Mouse (Mus musculus): Measurements from ENCODE around the gene Itprid1. TPM values are rescaled to one million over a fixed set of nuclear protein-coding genes. Genes with fewer than 3 reads are reported as not detected.

Gene Itprid1
- polyA plus RNA-seq, 1 experiment: not detected

GRCm38 (mm10) chr6:55972998-55973397 lies 136.3 kb downstream of the Itprid1 start:
- H3K4me1 ChIP-seq (ENCODE audit: control insufficient read depth, insufficient read depth, insufficient read length, low read length): no peaks in the 10 kb centered on the region
- no peak overlapping the region for H3K4me3 ChIP-seq (ENCODE audit: insufficient read depth, low read depth, low read length)
- H3K27ac ChIP-seq (replicated peaks; ENCODE audit: low read depth, low read length): no peak overlapping the region

- Histone ChIP-seq H3K4me1 (ENCODE audit: control insufficient read depth, insufficient read depth, insufficient read length, low read length) (no peaks in the 10 kb centered on the region), H3K4me3 (ENCODE audit: insufficient read depth, low read depth, low read length) (no peak overlapping the region), H3K27ac (replicated peaks; ENCODE audit: low read depth, low read length) (no peak overlapping the region)
Measured at GRCm38 (mm10) chr6:55979766-55980165, 143.1 kb downstream of the Itprid1 start.

GRCm38 (mm10) chr6:56008711-56009110 lies 172.0 kb downstream of the Itprid1 start:
- H3K4me3 ChIP-seq (ENCODE audit: insufficient read depth, low read depth, low read length): no peak overlapping the region
- H3K4me1 ChIP-seq (ENCODE audit: control insufficient read depth, insufficient read depth, insufficient read length, low read length): no peaks in the 10 kb centered on the region
- no peak overlapping the region for H3K27ac ChIP-seq (replicated peaks; ENCODE audit: low read depth, low read length)

GRCm38 (mm10) chr6:56012384-56012783 lies 175.7 kb downstream of the Itprid1 start:
- Histone ChIP-seq H3K4me3 (ENCODE audit: insufficient read depth, low read depth, low read length) (no peak overlapping the region), H3K27ac (replicated peaks; ENCODE audit: low read depth, low read length) (no peak overlapping the region), H3K4me1 (ENCODE audit: control insufficient read depth, insufficient read depth, insufficient read length, low read length) (no peaks in the 10 kb centered on the region)

GRCm38 (mm10) chr6:56017291-56017994 lies 180.7 kb downstream of the Itprid1 start, which contains the start of gene Ppp1r17:
Gene Ppp1r17 (plus strand): TSS chr6:56017497.
- no peak within 1 kb of the TSS for H3K4me3 ChIP-seq (ENCODE audit: insufficient read depth, low read depth, low read length)
- H3K4me1 ChIP-seq (ENCODE audit: control insufficient read depth, insufficient read depth, insufficient read length, low read length): no peaks in the 10 kb centered on the region
- H3K27ac ChIP-seq (replicated peaks; ENCODE audit: low read depth, low read length): no peak within 1 kb of the TSS

GRCm38 (mm10) chr6:56019632-56020031 lies 182.9 kb downstream of the Itprid1 start:
- no peak overlapping the region for H3K4me3 ChIP-seq (ENCODE audit: insufficient read depth, low read depth, low read length)
- no peak overlapping the region for H3K27ac ChIP-seq (replicated peaks; ENCODE audit: low read depth, low read length)
- no peaks in the 10 kb centered on the region for H3K4me1 ChIP-seq (ENCODE audit: control insufficient read depth, insufficient read depth, insufficient read length, low read length)

- Histone ChIP-seq H3K4me3 (ENCODE audit: insufficient read depth, low read depth, low read length) (no peak overlapping the region), H3K27ac (replicated peaks; ENCODE audit: low read depth, low read length) (no peak overlapping the region), H3K4me1 (ENCODE audit: control insufficient read depth, insufficient read depth, insufficient read length, low read length) (no peaks in the 10 kb centered on the region)
Measured at GRCm38 (mm10) chr6:56025533-56025932, 188.8 kb downstream of the Itprid1 start.

GRCm38 (mm10) chr6:56027318-56027717 lies 190.6 kb downstream of the Itprid1 start:
- no peaks in the 10 kb centered on the region for H3K4me1 ChIP-seq (ENCODE audit: control insufficient read depth, insufficient read depth, insufficient read length, low read length)
- no peak overlapping the region for H3K27ac ChIP-seq (replicated peaks; ENCODE audit: low read depth, low read length)
- no peak overlapping the region for H3K4me3 ChIP-seq (ENCODE audit: insufficient read depth, low read depth, low read length)

- H3K27ac ChIP-seq (replicated peaks; ENCODE audit: low read depth, low read length): no peak overlapping the region
- no peak overlapping the region for H3K4me3 ChIP-seq (ENCODE audit: insufficient read depth, low read depth, low read length)
- no peaks in the 10 kb centered on the region for H3K4me1 ChIP-seq (ENCODE audit: control insufficient read depth, insufficient read depth, insufficient read length, low read length)
Measured at GRCm38 (mm10) chr6:56027966-56028365, 191.3 kb downstream of the Itprid1 start.

Other genes with a start within 250 kb of the Itprid1 start
- not detected in 2 replicates for gene Neurod6, start 155.6 kb upstream of the Itprid1 start, polyA plus RNA-seq (2012; ENCODE audit: insufficient read depth, insufficient read length, missing spikeins)
- not detected in 2 replicates for gene Ppp1r17, start 180.6 kb downstream of the Itprid1 start, polyA plus RNA-seq (2012; ENCODE audit: insufficient read depth, insufficient read length, missing spikeins)

Data from brown adipose tissue, adult 24 weeks (tissue).